Mouse (Mus musculus) ES-E14 (cell line): ENCODE measurements at regions not wholly inside any gene's neighbourhood (a gene's known extent, or its start where the extent isn't known, plus 50 kb on each side); places are given as distances from the start of the nearest gene placed in this dataset.

Source experiments
- DNase-seq: peaks from one replicate; pipeline ENCODE4 v3.0.0-alpha.2; 2013; ENCODE audit warnings: low read depth, low spot score
- H3K27ac ChIP-seq: 2 replicates; pipeline ENCODE4 v1.5.1; 2012; ENCODE audit warnings: low read depth, mild to moderate bottlenecking, low read length, moderate library complexity, mixed read lengths; ENCODE audit not compliant: poor library complexity, insufficient read depth, severe bottlenecking
- H3K36me3 ChIP-seq: 2 replicates; pipeline ENCODE4 v1.6.1; 2012; ENCODE audit warnings: mild to moderate bottlenecking, low read length, moderate library complexity, mixed read lengths; ENCODE audit not compliant: control insufficient read depth, poor library complexity, insufficient read depth, severe bottlenecking
- H3K4me1 ChIP-seq, 2 experiments: fragments of 150-350 bp in 1 of 2; sonication (generic) in 1 of 2; 2 replicates each; pipeline ENCODE4 v1.6.1; 2012; ENCODE audit warnings: low read length in 2 of 2, mild to moderate bottlenecking in 1 of 2, mixed read lengths in 1 of 2; ENCODE audit not compliant: control insufficient read depth in 2 of 2, insufficient read depth in 2 of 2, poor library complexity in 1 of 2
- H3K4me3 ChIP-seq, 2 experiments: fragments of 150-350 bp in 1 of 2; sonication (generic) in 1 of 2; 2 replicates each; pipeline ENCODE4 v1.5.1; 2012; ENCODE audit warnings: low read length in 2 of 2, low read depth in 1 of 2, mild to moderate bottlenecking in 1 of 2, mixed read lengths in 1 of 2; ENCODE audit not compliant: insufficient read depth in 1 of 2, poor library complexity in 1 of 2, severe bottlenecking in 1 of 2
- H3K9ac ChIP-seq: 2 replicates; pipeline ENCODE4 v1.6.1; 2012; ENCODE audit warnings: low read depth, mild to moderate bottlenecking, low read length, mixed read lengths; ENCODE audit not compliant: poor library complexity, insufficient read depth, severe bottlenecking
- H3K9me3 ChIP-seq: fragments of 150-350 bp; sonication (generic); 2 replicates; pipeline ENCODE4 v1.6.1; 2012; ENCODE audit warnings: low read depth, mild to moderate bottlenecking, low read length; ENCODE audit not compliant: control insufficient read depth, insufficient read depth
- CHD2 ChIP-seq: IDR thresholded peaks from 2 replicates; pipeline ENCODE4 v1.6.1; 2014; ENCODE audit warnings: mild to moderate bottlenecking, low read depth, low read length, inconsistent platforms
- HCFC1 ChIP-seq: IDR thresholded peaks from 2 replicates; pipeline ENCODE4 v1.6.1; 2012; ENCODE audit warnings: low read length, inconsistent platforms, borderline replicate concordance; ENCODE audit not compliant: insufficient read depth
- MAFK ChIP-seq: IDR thresholded peaks from 2 replicates; pipeline ENCODE4 v1.6.1; 2014; ENCODE audit warnings: mild to moderate bottlenecking, low read depth, low read length, inconsistent platforms; ENCODE audit not compliant: insufficient read depth
- ZC3H11A ChIP-seq: IDR thresholded peaks from 2 replicates; pipeline ENCODE4 v1.6.1; 2012; ENCODE audit warnings: low read depth, mild to moderate bottlenecking, inconsistent platforms, low read length, borderline replicate concordance
- ZNF384 ChIP-seq: IDR thresholded peaks from 2 replicates; pipeline ENCODE4 v1.6.1; 2012; ENCODE audit warnings: low read depth, low read length, inconsistent platforms
- in situ Hi-C, 2 experiments: fragments of 600-800 bp; cut with MboI; formaldehyde crosslinking; loops; one replicate each; pipeline ENCODE4 v1.15.1; 2025; ENCODE audit warnings: low sequenced_read_pairs in 2 of 2, inconsistent platforms in 1 of 2; ENCODE audit not compliant: unreplicated experiment in 2 of 2

- H3K4me3 ChIP-seq = no peak overlapping the region
- no peak overlapping the region for H3K9ac ChIP-seq
- no peak for DNase-seq
- H3K27ac ChIP-seq = no peak overlapping the region
- in situ Hi-C loops = no loop called here
- TF ChIP-seq CHD2 = no peak
- TF ChIP-seq MAFK = no peak
- TF ChIP-seq ZC3H11A = no peak
- no peak for TF ChIP-seq ZNF384
- no peak for TF ChIP-seq HCFC1
- no peaks in the 10 kb centered on the region for H3K36me3 ChIP-seq
- no peaks in the 10 kb centered on the region for H3K9me3 ChIP-seq
- no peaks in the 10 kb centered on the region for H3K4me1 ChIP-seq
These were observed 1052.7 kb upstream of the Cited2 start for GRCm38 (mm10) chr10:16670286-16670685.

- H3K9ac ChIP-seq = no peak overlapping the region
- TF ChIP-seq ZC3H11A (no peak), MAFK (no peak), ZNF384 (no peak), CHD2 (no peak), HCFC1 (no peak)
- no peaks in the 10 kb centered on the region for H3K4me1 ChIP-seq
- in situ Hi-C loops = no loop called here
- no peak for DNase-seq
- H3K9me3 ChIP-seq = no peaks in the 10 kb centered on the region
- H3K4me3 ChIP-seq = no peak overlapping the region
- H3K36me3 ChIP-seq = no peaks in the 10 kb centered on the region
- no peak overlapping the region for H3K27ac ChIP-seq
These were observed 1042.0 kb upstream of the Cited2 start for GRCm38 (mm10) chr10:16681001-16681400.

DNA sequence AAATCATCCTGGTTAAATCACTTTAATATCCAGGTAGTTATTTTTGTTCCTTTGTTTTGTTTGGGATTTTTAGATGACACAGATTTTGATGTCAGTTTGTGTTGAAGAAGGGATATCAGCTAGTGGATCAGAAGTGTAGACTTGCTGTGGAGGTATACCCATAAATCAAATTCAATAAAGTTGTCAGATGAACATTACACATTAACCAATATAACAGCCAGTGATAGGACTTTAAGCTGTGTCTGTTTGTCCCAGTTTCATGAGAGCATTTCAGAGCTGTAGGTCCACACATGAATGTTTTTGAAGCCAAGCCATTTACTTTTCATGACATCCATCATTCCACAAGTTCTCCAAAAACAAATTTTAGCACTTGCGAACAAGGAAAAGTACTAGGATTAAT, 1037.7 kb upstream of the Cited2 start:
- H3K9ac ChIP-seq = no peak overlapping the region
- H3K36me3 ChIP-seq = no peaks in the 10 kb centered on the region
- H3K9me3 ChIP-seq = no peaks in the 10 kb centered on the region
- TF ChIP-seq ZC3H11A (no peak), ZNF384 (no peak)
- no peaks in the 10 kb centered on the region for H3K4me1 ChIP-seq
- H3K4me3 ChIP-seq = no peak overlapping the region
- DNase-seq = no peak
- in situ Hi-C loops = no loop called here
- H3K27ac ChIP-seq = no peak overlapping the region

DNA sequence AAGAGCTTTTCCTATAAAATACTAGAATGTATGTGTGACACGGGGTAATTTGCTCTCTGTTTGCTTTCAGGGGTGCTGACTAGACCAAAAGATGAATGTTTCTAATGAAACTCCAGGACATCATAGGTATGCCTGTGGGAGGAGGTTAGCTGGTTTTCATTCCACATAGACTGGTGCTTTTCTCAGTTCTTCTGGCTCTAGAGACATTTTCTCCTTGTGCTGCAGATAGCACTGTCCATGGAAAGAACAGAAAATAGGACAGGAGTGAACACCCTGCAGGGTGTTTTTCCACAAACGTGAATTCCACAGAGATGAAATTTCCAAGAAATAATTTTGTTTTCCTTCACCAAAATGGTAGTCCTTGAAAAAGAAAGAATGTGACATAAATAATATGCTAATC, 1016.0 kb upstream of the Cited2 start:
- H3K9me3 ChIP-seq = no peaks in the 10 kb centered on the region
- in situ Hi-C loops = no loop called here
- TF ChIP-seq CHD2 = no peak
- TF ChIP-seq ZNF384 = no peak
- no peak for TF ChIP-seq ZC3H11A
- TF ChIP-seq HCFC1 = no peak
- no peak for TF ChIP-seq MAFK
- no peaks in the 10 kb centered on the region for H3K4me1 ChIP-seq
- DNase-seq = no peak
- no peak overlapping the region for H3K4me3 ChIP-seq
- no peak overlapping the region for H3K9ac ChIP-seq
- no peak overlapping the region for H3K27ac ChIP-seq
- no peaks in the 10 kb centered on the region for H3K36me3 ChIP-seq

- DNase-seq = no peak
- Histone ChIP-seq H3K4me1 (no peaks in the 10 kb centered on the region), H3K36me3 (no peaks in the 10 kb centered on the region), H3K9ac (no peak overlapping the region), H3K27ac (no peak overlapping the region), H3K9me3 (no peaks in the 10 kb centered on the region), H3K4me3 (no peak overlapping the region)
- TF ChIP-seq MAFK (no peak), CHD2 (no peak), ZC3H11A (no peak), ZNF384 (no peak), HCFC1 (no peak)
- in situ Hi-C loops = no loop called here
These were observed 1009.9 kb upstream of the Cited2 start for GRCm38 (mm10) chr10:16713143-16713542.
